Comparison of ENCODE assay signal across 22 mouse cellular contexts in genomic region chr9:83536959-83537358, GRCm38 (mm10).
"Had no signal": no experiment of that assay in that cellular context is flagged by ENCODE, and none has a peak within 500 bp of the region (broad histone marks: within the 10 kb centered on the region; RNA-seq: fewer than 3 reads in every experiment).

No protein-coding gene starts in this region.

- H3K36me3 ChIP-seq: kidney, embryonic 15.5 days; limb, embryonic 13.5 days; limb, embryonic 15.5 days; liver, embryonic 12.5 days had no signal

- H3K9ac ChIP-seq: hindbrain, embryonic 14.5 days; kidney, embryonic 15.5 days; limb, embryonic 13.5 days; limb, embryonic 15.5 days; liver, embryonic 12.5 days; liver, embryonic 14.5 days had no signal

- DNase-seq: gastrocnemius, postnatal 14 days; gastrocnemius, postnatal 36 days; heart, adult 2 months; heart, postnatal 10 days; kidney, adult 11 months; kidney, adult 2 months; kidney, adult 9 months; kidney, postnatal 14 days; kidney, postnatal 36 days; layer of hippocampus, adult 9-11 months; layer of hippocampus, postnatal 36 days; left cerebral cortex, postnatal 4 days; lung, adult 18-20 months had no signal

- H3K4me3 ChIP-seq: heart, adult 2 months; kidney, embryonic 15.5 days; limb, embryonic 13.5 days; limb, embryonic 15.5 days; liver, embryonic 12.5 days had no signal

- H3K4me2 ChIP-seq: hindbrain, embryonic 14.5 days; kidney, embryonic 15.5 days; limb, embryonic 13.5 days; limb, embryonic 15.5 days; liver, embryonic 12.5 days had no signal

- ATAC-seq: hindbrain, embryonic 16.5 days; intestine, embryonic 16.5 days; liver, embryonic 12.5 days had no signal

- H3K27ac ChIP-seq: heart, adult 2 months; kidney, embryonic 15.5 days; kidney, postnatal 0 days; limb, embryonic 13.5 days; limb, embryonic 15.5 days; liver, embryonic 12.5 days; liver, embryonic 14.5 days had no signal

- H3K27me3 ChIP-seq: kidney, embryonic 15.5 days; limb, embryonic 13.5 days; limb, embryonic 15.5 days; liver, embryonic 12.5 days had no signal

- H3K9me3 ChIP-seq: kidney, embryonic 15.5 days; limb, embryonic 13.5 days; limb, embryonic 15.5 days; liver, embryonic 12.5 days had no signal

- H3K4me1 ChIP-seq: limb, embryonic 15.5 days had no signal
